Mouse (Mus musculus) adrenal gland, adult 8-10 months (tissue): Measurements from ENCODE around the gene Serpind1. TPM values are rescaled to one million over a fixed set of nuclear protein-coding genes. Genes with fewer than 3 reads are reported as not detected.

Experiments used
- DNase-seq: peaks from one replicate; pipeline ENCODE4 v3.0.0; 2022
- total RNA-seq, 4 experiments: library from RNA; stranded (reverse); gene quantifications; 2 replicates each; pipeline ENCODE4 v1.2.4; 2022

Serpind1 gene
- under 1 TPM; 0.15 to 0.52 (median 0.35) TPM for total RNA-seq

DNA sequence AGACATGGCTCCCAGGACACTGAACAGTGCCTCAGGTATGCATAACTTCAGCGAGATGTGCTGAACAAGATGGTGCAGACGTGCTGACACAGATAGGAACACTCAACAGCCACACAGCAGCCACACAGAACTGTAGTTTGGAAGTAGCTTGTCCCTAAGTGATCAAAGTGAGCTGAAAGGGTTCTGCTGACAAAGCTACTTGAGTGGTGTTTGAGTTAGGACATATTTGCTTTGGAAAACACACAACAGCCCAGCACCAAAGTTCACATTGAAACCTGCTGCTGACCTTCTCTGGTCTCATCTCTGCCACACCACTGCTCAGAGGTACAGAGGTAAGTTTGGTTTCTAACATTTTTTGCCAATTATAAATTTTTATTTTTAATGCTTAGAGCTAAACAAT is at the start of gene Serpind1:
Gene Serpind1, plus strand, starts transcription at position 256 of the 400 bp plus-strand sequence.
- no peak for DNase-seq

DNA sequence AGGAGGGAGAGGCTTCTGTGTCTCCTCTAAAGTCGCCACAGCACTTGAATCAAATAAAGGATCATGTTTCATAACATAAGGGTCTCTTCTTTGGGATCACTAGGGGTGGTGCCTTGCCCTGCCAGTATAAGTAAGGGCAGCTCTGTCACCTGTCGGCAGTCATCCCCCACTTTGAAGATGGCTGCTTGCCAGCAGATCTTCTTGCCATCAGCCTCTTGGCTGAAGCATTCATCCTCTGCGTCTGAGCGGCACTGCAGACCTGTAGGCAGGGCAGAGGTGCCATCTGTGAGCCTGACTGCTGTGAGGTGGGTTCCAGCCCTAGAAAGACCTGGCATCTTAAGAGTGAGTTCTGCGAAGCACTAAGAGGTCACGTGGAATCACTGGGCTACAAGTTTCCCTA is 48.0 kb upstream of the Serpind1 start:
- DNase-seq, result no peak

DNA sequence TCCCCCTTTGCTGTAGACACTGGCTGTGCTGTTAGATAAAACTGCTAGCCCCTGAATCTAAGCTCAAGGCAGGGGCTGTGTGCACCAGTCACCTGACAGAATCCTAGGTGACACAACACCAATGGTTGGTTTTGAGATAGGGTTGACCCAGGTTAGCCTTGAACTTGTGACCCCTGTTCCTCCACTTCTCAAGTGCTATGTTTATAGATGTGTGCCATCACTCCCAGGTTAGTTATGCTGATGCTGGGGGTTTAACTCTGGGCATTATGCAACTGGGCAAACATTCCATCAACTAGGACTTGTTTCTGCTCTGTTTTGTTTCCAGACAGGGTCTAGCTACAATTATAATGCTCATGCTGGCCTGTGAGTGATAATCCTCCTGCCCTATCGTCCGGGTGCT is 44.1 kb upstream of the Serpind1 start:
- no peak for DNase-seq

DNA sequence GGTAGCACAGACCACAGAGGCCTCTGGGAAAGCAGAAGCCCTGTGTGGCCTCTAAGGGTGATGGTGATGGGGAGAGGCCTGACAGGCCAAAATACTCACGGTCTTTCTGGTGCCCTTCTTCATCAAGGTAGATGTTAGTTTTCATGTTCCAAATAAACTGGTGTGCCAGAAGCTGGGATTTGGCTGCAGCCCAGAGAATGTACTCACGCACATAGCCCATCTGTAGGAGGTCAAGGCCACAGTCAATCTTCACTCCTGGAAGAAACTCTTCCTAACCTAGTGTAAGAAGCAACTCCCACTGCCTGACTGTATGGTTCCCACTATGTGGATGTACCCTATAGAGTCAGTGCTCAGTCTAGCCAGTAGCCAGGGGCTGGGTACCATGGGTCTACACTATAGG is 40.2 kb upstream of the Serpind1 start:
- no peak for DNase-seq

DNA sequence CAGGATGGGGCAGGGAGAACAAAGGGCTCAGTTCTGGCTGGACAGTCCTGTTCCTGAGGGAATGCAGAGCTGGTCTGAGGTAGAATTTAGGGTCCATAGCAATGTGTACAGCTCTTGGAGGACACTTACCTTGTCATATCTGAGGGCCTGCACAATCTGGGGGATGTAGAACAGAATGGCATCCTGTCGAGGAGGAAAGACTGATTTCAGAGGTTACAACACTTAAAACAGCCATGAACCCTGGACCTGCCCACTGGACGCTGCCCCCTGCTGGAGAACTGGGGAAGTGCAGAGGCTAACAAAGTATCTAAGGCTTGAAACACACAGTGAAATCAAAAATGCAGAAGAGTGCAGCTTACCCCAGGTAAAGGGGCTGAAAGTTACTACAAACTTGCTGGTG is 38.4 kb upstream of the Serpind1 start:
- DNase-seq, result no peak

DNA sequence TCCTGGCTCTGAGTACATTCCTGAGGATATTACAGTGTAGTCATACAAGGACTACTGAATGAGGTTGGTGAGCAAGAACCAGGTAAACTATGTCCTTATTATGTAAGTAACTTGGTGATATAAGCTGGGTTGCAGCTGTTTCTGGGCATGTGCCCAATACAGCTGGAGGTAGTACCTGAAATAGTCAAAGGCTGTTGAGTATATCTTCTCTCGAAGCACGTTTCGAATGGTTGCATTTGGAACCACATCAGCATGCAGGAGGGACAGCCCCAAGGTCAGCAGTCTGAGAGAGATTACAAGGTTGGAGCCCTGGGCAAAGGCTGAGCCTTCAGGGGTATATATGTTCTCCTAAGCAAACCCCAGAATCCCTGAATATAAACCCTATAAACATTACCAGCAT is 30.4 kb upstream of the Serpind1 start:
- no peak for DNase-seq

DNA sequence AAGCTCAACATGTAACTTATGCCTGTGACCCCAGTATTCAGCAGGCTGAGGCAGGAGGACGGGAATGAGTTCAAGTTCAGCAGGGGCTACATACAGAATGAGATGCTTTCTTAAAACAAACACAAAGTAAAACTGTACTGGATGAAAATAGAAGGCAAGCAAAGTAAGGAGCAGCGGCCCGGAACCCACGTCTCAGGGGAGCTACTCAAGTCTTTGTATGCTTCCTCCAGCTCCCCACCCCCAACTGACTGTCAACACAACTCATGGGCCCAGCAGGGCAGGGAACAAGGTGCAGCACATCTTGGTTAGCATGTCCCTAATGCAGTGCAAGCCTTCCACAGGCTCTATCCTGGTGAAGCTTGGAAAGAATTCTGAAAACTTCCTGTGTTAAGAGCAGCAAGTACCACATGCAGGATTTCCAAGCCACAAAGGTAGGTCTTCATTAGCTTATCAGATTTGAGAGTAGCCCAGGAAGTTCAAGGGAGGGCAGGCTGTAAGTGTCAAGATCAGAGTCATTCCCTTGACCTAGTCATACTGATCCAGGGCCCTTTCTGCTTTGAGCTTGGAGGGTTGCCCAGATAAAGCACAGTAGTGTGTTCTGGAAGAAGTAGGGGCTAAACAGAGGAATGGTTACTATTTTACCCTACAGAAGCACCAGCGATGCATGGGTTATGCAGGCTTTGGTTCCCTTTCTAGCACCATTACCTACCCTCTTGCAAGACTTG is 27.5 kb upstream of the Serpind1 start:
- peak; percentile 56 for DNase-seq

DNA sequence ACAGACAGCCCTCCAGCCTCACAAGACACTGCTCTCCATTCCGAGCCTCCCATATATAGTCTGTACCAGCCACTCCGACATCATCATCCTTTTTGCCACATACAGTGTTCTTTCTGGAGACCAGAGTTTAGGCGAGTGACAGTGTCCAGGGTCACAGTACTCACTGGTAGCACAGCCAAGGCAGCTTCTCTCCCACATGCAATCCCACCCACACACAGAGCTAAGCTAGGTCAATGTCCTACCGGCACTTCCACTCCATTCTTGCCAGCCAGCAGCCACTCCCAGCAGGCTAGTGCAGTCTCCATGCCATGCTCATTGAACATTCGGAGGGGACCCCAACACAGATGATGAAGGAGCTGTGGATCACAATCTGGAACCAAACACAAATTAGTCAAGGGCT is 23.7 kb upstream of the Serpind1 start:
- no peak for DNase-seq

- no peak for DNase-seq
Measured at GRCm38 (mm10) chr16:17309036-17309435, 22.1 kb upstream of the Serpind1 start.

DNA sequence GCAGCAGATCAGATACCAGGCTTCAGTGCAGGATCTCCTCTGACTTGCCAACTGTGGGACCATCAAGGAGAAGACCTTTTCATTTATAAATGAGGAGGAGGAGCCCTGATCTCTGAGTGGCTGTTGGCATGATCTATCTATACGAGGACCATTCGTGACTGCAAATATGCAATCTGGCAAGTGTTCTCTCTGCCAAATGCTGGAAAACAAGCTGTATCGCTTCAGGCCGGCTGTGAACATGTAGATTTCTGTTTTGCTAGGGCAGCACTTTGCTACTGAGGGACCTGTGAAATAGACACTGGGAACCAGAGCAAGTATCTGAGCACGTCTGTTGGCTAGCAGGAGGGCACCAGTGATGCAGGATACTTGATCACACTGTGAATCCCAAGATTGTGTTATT is 18.6 kb upstream of the Serpind1 start:
- no peak for DNase-seq

GRCm38 (mm10) chr16:17316554-17316953 is 14.6 kb upstream of the Serpind1 start:
- DNase-seq, result peak; percentile 28

DNA sequence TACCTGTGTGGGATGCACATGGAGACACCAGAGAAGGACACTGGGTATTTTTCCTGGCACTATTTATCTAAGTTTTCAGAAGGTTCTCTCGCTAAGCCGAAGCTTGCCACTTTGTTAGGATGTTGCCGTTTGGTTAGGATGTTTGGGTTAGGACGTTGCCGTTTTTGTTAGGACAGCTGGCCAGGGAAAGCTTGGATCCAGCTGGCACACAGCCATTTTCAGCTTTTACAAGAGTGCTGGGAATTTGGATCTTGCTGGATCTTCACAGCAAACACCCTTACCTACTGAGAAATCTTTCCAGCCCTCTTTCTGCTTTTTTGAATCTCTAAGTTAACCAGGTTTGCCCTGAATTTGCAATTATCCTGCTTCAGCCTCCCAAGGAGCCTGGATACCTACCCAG is 9.7 kb upstream of the Serpind1 start:
- DNase-seq, result no peak

DNA sequence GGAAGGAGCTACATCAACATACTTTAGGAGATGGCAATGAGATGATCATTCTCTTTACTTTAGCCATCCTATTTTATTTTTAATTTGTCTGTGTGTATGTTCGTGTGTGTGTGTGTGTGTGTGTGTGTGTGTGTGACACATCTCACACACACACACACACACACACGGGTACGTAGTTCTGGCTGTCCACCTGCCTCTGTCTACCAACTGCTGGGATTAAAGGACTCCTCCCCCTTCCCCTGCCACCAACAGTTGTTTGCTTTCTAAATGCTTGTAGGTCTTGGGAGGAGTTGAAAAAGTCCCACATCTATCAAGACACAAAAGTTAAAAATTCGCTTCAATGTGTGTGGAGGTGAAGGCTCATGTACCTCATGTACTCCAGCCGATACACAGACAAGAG is 6.4 kb upstream of the Serpind1 start:
- no peak for DNase-seq

DNA sequence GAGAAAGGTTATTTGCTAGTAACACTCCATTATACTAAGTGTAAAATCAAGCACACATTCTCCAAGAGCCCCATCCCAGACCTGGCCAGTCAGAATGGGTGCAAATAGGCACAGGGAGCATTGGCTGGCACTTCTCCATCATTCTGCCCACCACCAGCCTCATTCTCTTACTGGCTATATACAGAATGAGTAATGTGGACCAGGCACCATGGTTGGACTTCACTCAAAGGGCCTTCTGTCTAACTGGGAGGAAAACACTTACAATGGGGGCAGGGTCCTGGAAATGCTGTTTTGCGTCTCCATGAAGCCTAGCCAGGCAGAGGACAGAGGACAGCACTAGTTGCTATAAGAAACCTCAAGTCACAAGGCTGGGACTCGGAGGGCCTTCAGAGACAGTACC is 5.1 kb upstream of the Serpind1 start:
- no peak for DNase-seq

GRCm38 (mm10) chr16:17329848-17330570 is 1.2 kb upstream of the Serpind1 start:
- no peak for DNase-seq

DNA sequence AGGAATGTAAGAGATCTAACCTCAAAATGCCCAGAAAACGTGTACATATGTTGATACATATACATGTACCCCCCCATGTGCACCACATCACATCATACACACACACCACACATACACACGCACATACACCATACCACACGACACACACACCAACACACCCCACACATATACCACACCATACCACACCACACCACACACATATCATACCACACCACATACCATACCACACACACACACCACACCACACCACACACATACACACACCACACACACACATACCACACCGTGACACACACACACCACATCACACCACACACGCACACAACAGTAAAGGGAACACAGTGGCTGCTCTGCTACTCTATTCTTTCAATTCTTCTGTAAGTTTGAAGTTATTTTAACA is 684 bp downstream of the Serpind1 start:
- no peak for DNase-seq

DNA sequence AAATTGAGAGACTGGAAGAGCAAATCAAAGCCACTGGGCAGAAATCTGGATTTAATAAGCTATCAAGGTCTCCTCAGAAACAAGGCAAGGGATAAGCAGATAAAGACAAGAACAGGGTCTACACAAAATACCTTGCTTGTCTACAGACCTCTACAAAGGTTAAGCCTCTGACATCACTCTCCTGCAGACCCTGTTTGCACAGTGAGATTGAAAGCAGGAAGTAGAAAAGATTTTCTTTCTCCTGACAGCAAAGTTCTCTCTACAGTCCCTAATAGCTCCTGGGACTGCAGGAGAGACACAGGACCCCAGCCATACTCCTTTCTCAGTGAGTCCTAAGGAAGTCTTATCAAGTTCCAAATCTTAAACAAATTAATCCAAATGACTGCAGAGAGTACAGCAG is 3.4 kb downstream of the Serpind1 start:
- DNase-seq, result no peak

GRCm38 (mm10) chr16:17336089-17336488 is 4.9 kb downstream of the Serpind1 start:
- no peak for DNase-seq

- DNase-seq, result no peak
Measured at GRCm38 (mm10) chr16:17339701-17340100, 8.5 kb downstream of the Serpind1 start.

DNA sequence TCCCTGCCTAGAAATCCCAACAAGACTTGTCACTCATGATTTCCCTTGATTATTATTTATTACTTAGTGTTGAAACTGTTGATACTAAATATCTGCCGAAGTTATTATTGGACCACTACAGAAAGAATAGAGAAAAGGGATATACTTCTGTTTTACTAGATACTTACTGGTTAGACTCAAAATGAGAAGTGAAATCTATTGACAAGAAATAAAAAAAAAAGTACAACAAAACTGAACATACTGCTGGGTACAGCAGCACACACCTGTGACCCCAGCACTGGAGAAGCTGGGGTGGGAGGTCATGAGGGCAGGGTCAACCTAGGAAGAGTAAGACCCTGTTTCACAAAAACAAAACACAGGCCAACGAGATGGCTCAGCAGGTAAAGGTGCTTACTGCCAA is 9.5 kb downstream of the Serpind1 start:
- DNase-seq, result no peak

- DNase-seq, result no peak
Measured at GRCm38 (mm10) chr16:17341847-17342246, 10.7 kb downstream of the Serpind1 start.

- no peak for DNase-seq
Measured at GRCm38 (mm10) chr16:17345141-17345812, 14.1 kb downstream of the Serpind1 start.

GRCm38 (mm10) chr16:17345813-17346155 is 14.6 kb downstream of the Serpind1 start:
- no peak for DNase-seq

GRCm38 (mm10) chr16:17346766-17347165 is 15.6 kb downstream of the Serpind1 start:
- no peak for DNase-seq
